15 mouse cellular contexts compared by ENCODE assay signal in genomic region chr10:84021167-84022120, GRCm38 (mm10).
DNase-seq lines count a peak whose midpoint lies in the region; ATAC-seq and TF ChIP-seq lines count a peak whose summit lies in the region.
"Had no signal": no experiment of that assay in that cellular context is flagged by ENCODE, and none has a peak within 500 bp of the region (broad histone marks: within the 10 kb centered on the region; RNA-seq: fewer than 3 reads in every experiment).

No protein-coding gene starts in this region.

- no peak for DNase-seq in heart, postnatal 0 days (ENCODE audit: low spot score)
- DNase-seq in heart, postnatal 36 days = no peak
- no peak for DNase-seq in midbrain, embryonic 10.5 days (ENCODE audit: low spot score)
- DNase-seq in R1 (ENCODE audit: low read depth, low spot score) = peak; percentile 16
- peak; percentile 32 for DNase-seq in forelimb bud, embryonic 11.5 days (ENCODE audit: low read depth, low spot score)
- DNase-seq in liver, postnatal 0 days = no peak
- no peak for DNase-seq in Muller cell, postnatal 12 days (ENCODE audit: inconsistent ontology term)
- DNase-seq: cerebellum, postnatal 36 days; thymus, postnatal 4 days had no signal

- H3K4me1 ChIP-seq in heart, postnatal 0 days (ENCODE audit: control insufficient read depth, insufficient read depth) = peaks cover 21% of the 10 kb centered on the region; the same call in 1 of the 2 replicates
- peaks cover 32% of the 10 kb centered on the region for H3K4me1 ChIP-seq in midbrain, embryonic 10.5 days
- H3K4me1 ChIP-seq in midbrain, embryonic 16.5 days (ENCODE audit: control insufficient read depth, insufficient read depth, low read length) = peaks cover 7% of the 10 kb centered on the region; the same call in 1 of the 2 replicates
- H3K4me1 ChIP-seq in liver, postnatal 0 days (ENCODE audit: insufficient read depth) = no peaks in the 10 kb centered on the region
- H3K4me1 ChIP-seq: liver, embryonic 12.5 days had no signal

- no peak for TF ChIP-seq EP300 in heart, postnatal 0 days (IDR thresholded peaks at IDR 0.05; ENCODE audit: low read depth)
- no peak for TF ChIP-seq EP300 in liver, postnatal 0 days (IDR thresholded peaks at IDR 0.05; ENCODE audit: low read depth)

- 65% methylated on average over 12 of the region's 12 CpGs for WGBS in heart, postnatal 0 days
- 85% methylated on average over 12 of the region's 12 CpGs for WGBS in midbrain, embryonic 10.5 days
- 88% methylated on average over 12 of the region's 12 CpGs for WGBS in midbrain, embryonic 16.5 days
- WGBS in liver, postnatal 0 days (ENCODE audit: insufficient replicate concordance) = 69% methylated on average over 12 of the region's 12 CpGs

- no peak overlapping the region for H3K9ac ChIP-seq in heart, postnatal 0 days (replicated peaks; ENCODE audit: low read depth, low read length)
- H3K9ac ChIP-seq in midbrain, embryonic 16.5 days (ENCODE audit: low read depth, low read length) = no peak overlapping the region
- H3K9ac ChIP-seq in liver, postnatal 0 days (replicated peaks) = no peak overlapping the region
- H3K9ac ChIP-seq: hindbrain, embryonic 15.5 days; liver, embryonic 12.5 days had no signal

- 0 out of 2 replicates have a peak, but pooled peaks have one; percentile 31 for ATAC-seq in heart, postnatal 0 days (ENCODE audit: insufficient read depth, low read depth)
- no peak for ATAC-seq in midbrain, embryonic 16.5 days
- ATAC-seq in liver, postnatal 0 days = no peak
- ATAC-seq: liver, embryonic 12.5 days had no signal

- no peaks in the 10 kb centered on the region for H3K27me3 ChIP-seq in heart, postnatal 0 days (ENCODE audit: control insufficient read depth, insufficient read depth, low read length)
- H3K27me3 ChIP-seq in midbrain, embryonic 10.5 days (ENCODE audit: low read depth, poor library complexity, severe bottlenecking) = no peaks in the 10 kb centered on the region
- H3K27me3 ChIP-seq in midbrain, embryonic 16.5 days (ENCODE audit: control insufficient read depth, insufficient read depth, low read depth, low read length) = no peaks in the 10 kb centered on the region
- no peaks in the 10 kb centered on the region for H3K27me3 ChIP-seq in liver, postnatal 0 days (ENCODE audit: insufficient read depth, low read length)
- H3K27me3 ChIP-seq: CH12.LX; hindbrain, embryonic 15.5 days; liver, embryonic 12.5 days had no signal

- H3K4me2 ChIP-seq in heart, postnatal 0 days (ENCODE audit: low read depth, low read length) = no peak overlapping the region
- no peak overlapping the region for H3K4me2 ChIP-seq in midbrain, embryonic 16.5 days (ENCODE audit: low read length)
- no peak overlapping the region for H3K4me2 ChIP-seq in liver, postnatal 0 days (ENCODE audit: low read depth, low read length)
- H3K4me2 ChIP-seq: hindbrain, embryonic 15.5 days; liver, embryonic 12.5 days had no signal

- no peak overlapping the region for H3K27ac ChIP-seq in heart, postnatal 0 days (ENCODE audit: low read depth)
- peak overlapping the region; percentile 6; the same call in 1 of the 2 replicates for H3K27ac ChIP-seq in midbrain, embryonic 10.5 days (replicated peaks)
- H3K27ac ChIP-seq in midbrain, embryonic 16.5 days (ENCODE audit: low read length) = no peak overlapping the region
- H3K27ac ChIP-seq in liver, postnatal 0 days (ENCODE audit: low read depth) = no peak overlapping the region
- H3K27ac ChIP-seq: hindbrain, embryonic 15.5 days; kidney, postnatal 0 days; liver, embryonic 12.5 days had no signal

- H3K36me3 ChIP-seq in heart, postnatal 0 days (replicated peaks; ENCODE audit: control insufficient read depth, insufficient read depth, low read length) = no peaks in the 10 kb centered on the region
- H3K36me3 ChIP-seq in midbrain, embryonic 10.5 days = no peaks in the 10 kb centered on the region
- no peaks in the 10 kb centered on the region for H3K36me3 ChIP-seq in midbrain, embryonic 16.5 days (ENCODE audit: control insufficient read depth, insufficient read depth, low read length)
- no peaks in the 10 kb centered on the region for H3K36me3 ChIP-seq in liver, postnatal 0 days (replicated peaks; ENCODE audit: insufficient read depth, low read length)
- H3K36me3 ChIP-seq: hindbrain, embryonic 15.5 days; liver, embryonic 12.5 days had no signal

- H3K4me3 ChIP-seq in heart, postnatal 0 days (ENCODE audit: low read depth, low read length) = no peak overlapping the region
- H3K4me3 ChIP-seq in midbrain, embryonic 10.5 days = no peak overlapping the region
- no peak overlapping the region for H3K4me3 ChIP-seq in midbrain, embryonic 16.5 days (ENCODE audit: low read depth, low read length)
- no peak overlapping the region for H3K4me3 ChIP-seq in liver, postnatal 0 days (ENCODE audit: low read depth, low read length)
- H3K4me3 ChIP-seq: erythroblast, embryonic 14.5 days; hindbrain, embryonic 15.5 days; liver, embryonic 12.5 days had no signal

- no peak for TF ChIP-seq CTCF in heart, postnatal 0 days (IDR thresholded peaks at IDR 0.05; ENCODE audit: low read depth)
- no peak for TF ChIP-seq CTCF in liver, postnatal 0 days (IDR thresholded peaks at IDR 0.05; ENCODE audit: low read depth)

- intact Hi-C loops in heart, postnatal 36 days (cut with DNase I) = no loop called here

- no peaks in the 10 kb centered on the region for H3K9me3 ChIP-seq in heart, postnatal 0 days (replicated peaks; ENCODE audit: control insufficient read depth, low read length)
- H3K9me3 ChIP-seq in midbrain, embryonic 10.5 days (replicated peaks) = no peaks in the 10 kb centered on the region
- no peaks in the 10 kb centered on the region for H3K9me3 ChIP-seq in midbrain, embryonic 16.5 days (replicated peaks; ENCODE audit: control insufficient read depth, low read length, poor library complexity, severe bottlenecking)
- H3K9me3 ChIP-seq in liver, postnatal 0 days (ENCODE audit: low read length) = no peaks in the 10 kb centered on the region
- H3K9me3 ChIP-seq: hindbrain, embryonic 15.5 days; liver, embryonic 12.5 days had no signal

Comparison
In these comparisons a context has a peak if more than half of its experiments do, and no peak if none do; other contexts are left out.
1. DNase-seq: peak in R1 (single experiment) and forelimb bud, embryonic 11.5 days (single experiment); none in heart, postnatal 0 days (single experiment), heart, postnatal 36 days (0 of 2), midbrain, embryonic 10.5 days (single experiment), liver, postnatal 0 days (single experiment) and Muller cell, postnatal 12 days (single experiment).